Mouse (Mus musculus): ENCODE results near the gene Bbip1. TPM values are rescaled to one million over a fixed set of nuclear protein-coding genes. Genes with fewer than 3 reads are reported as not detected.
"Not testable (repeated sequence)": the region's sequence is repeated elsewhere in the genome, so short reads cannot be mapped to it uniquely, and the experiment has no call there.

The Bbip1 gene
- total and polyA plus RNA-seq, 3 experiments, result 5.7 to 75.7 (median 69.1) TPM

DNA sequence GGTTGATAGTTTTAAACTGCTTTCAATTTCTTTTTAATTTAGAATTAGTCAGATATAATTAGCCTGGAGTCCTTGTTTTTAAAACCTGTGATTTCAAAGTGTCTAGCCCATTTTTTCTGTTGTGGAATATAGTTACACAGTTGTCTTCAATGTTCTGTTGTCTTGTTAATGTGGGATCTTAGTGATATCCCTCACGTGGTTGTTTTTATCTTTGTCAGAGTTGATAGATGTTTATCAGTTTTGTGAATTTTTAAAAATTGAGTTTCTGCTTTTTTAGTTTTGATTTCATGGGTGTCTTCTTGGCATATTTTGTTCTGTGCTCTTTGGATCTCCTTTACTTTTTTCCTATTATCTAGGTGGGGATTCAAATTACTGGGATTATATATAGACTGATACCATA lies 29.2 kb upstream of the Bbip1 start:
- DNase-seq (ENCODE audit: low spot score) (no peak), ATAC-seq (ENCODE audit: extremely low read depth, insufficient number of reproducible peaks, low FRiP score, poor library complexity, severe bottlenecking) (no peak)
- peaks cover 28% of the 10 kb centered on the region for H3K36me3 ChIP-seq (replicated peaks)
- no peaks in the 10 kb centered on the region for H3K27me3 ChIP-seq (ENCODE audit: insufficient read depth, low read length)
- peaks cover 11% of the 10 kb centered on the region for H3K4me1 ChIP-seq (ENCODE audit: insufficient read depth, low read depth, low read length)
- no peak overlapping the region for H3K4me3 ChIP-seq (ENCODE audit: low read depth, low read length)
- no peak for TF ChIP-seq GATA1 (IDR thresholded peaks at IDR 0.05; ENCODE audit: borderline replicate concordance, low read length)
- no peaks in the 10 kb centered on the region; the same call in 1 of the 2 replicates for H3K9me3 ChIP-seq (replicated peaks)

GRCm38 (mm10) chr19:53971938-53972337 lies 27.5 kb upstream of the Bbip1 start:
- no peak for DNase-seq (ENCODE audit: low spot score)

DNA sequence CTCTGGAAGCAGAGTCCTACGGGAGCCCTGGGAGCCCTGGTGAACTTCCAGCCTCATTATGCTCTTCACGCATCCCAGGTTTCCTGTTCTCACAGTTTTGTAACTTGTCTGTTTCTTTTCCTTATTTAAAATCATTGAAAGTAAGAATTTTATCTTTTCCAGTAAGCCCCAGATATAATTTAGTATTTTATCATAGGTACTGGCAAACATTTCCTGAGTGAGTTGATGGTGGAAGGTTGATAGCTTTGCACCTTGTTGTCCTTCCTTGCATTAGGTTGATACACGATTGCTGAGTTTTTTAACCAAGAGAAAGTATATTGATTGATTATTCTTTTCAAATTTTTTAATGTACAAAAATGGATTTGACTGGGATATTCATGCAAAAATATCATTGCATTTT lies 24.8 kb upstream of the Bbip1 start:
- TF ChIP-seq GATA1 (IDR thresholded peaks at IDR 0.05; ENCODE audit: borderline replicate concordance, low read length) (no peak), GATA2 (IDR thresholded peaks at IDR 0.05; ENCODE audit: borderline replicate concordance, low read depth, low read length) (no peak), POLR2AphosphoS5 (IDR thresholded peaks at IDR 0.05; ENCODE audit: insufficient replicate concordance, low read depth, low read length) (no peak), CTCF (IDR thresholded peaks at IDR 0.05; ENCODE audit: low read depth, low read length) (no peak), TAL1 (conservative IDR thresholded peaks at IDR 0.05; ENCODE audit: low read depth, low read length) (no peak)
- H3K9me3 ChIP-seq (replicated peaks), result no peaks in the 10 kb centered on the region
- no peak for ATAC-seq (ENCODE audit: extremely low read depth, insufficient number of reproducible peaks, low FRiP score, poor library complexity, severe bottlenecking)
- DNase-seq (ENCODE audit: low spot score), result no peak
- H3K4me3 ChIP-seq (ENCODE audit: low read depth, low read length), result no peak overlapping the region
- no peaks in the 10 kb centered on the region for H3K27me3 ChIP-seq (ENCODE audit: insufficient read depth, low read length)
- H3K4me1 ChIP-seq (ENCODE audit: insufficient read depth, low read depth, low read length), result peaks cover 19% of the 10 kb centered on the region
- H3K36me3 ChIP-seq (replicated peaks), result peaks cover 21% of the 10 kb centered on the region

More at GRCm38 (mm10) chr19:53971938-53972337, 27.5 kb upstream of the Bbip1 start:
- H3K9me3 ChIP-seq (replicated peaks), result no peaks in the 10 kb centered on the region
- H3K27me3 ChIP-seq (ENCODE audit: insufficient read depth, low read length), result no peaks in the 10 kb centered on the region
- no peak for ATAC-seq (ENCODE audit: extremely low read depth, insufficient number of reproducible peaks, low FRiP score, poor library complexity, severe bottlenecking)
- H3K4me1 ChIP-seq (ENCODE audit: insufficient read depth, low read depth, low read length), result peaks cover 11% of the 10 kb centered on the region
- no peak for TF ChIP-seq POLR2AphosphoS5 (IDR thresholded peaks at IDR 0.05; ENCODE audit: insufficient replicate concordance, low read depth, low read length)
- TF ChIP-seq GATA2 (IDR thresholded peaks at IDR 0.05; ENCODE audit: borderline replicate concordance, low read depth, low read length), result no peak
- no peak for TF ChIP-seq GATA1 (IDR thresholded peaks at IDR 0.05; ENCODE audit: borderline replicate concordance, low read length)
- no peak for TF ChIP-seq TAL1 (conservative IDR thresholded peaks at IDR 0.05; ENCODE audit: low read depth, low read length)
- no peak for TF ChIP-seq CTCF (IDR thresholded peaks at IDR 0.05; ENCODE audit: low read depth, low read length)
- H3K4me3 ChIP-seq (ENCODE audit: low read depth, low read length), result no peak overlapping the region
- H3K36me3 ChIP-seq (replicated peaks), result peaks cover 31% of the 10 kb centered on the region

DNA sequence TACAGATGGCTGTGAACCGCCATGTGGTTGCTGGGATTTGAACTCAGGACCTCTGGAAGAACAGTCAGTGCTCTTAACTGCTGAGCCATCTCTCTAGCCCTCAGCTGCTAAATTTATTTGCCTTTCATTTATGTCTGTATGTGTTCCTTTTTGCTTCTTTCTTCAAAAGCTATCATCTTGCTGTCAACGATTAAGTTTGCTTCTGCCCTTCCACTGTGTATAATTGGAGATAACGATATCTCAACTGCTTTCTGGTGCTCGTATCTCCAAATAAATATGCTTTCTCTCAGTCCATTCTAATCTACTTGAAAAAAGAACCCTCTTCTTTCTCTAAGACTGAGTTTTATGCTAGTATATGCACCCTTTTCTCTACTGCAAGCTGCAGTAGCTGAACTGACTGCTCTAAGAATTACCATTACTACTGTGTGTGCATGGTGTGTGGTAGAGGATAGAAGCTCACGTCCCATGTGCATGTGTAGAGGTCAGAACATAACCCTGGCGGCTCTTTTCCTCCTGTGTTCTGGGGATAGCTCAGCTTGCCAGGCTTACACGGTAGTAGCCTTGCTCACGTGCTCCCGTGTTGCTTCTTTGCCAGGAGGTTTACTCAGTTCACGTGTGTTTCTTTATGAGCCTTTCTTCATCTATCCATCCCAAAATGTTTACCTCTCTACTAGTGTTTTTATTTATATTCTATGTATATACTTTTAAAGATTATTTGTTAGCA lies 20.6 kb upstream of the Bbip1 start:
- Histone ChIP-seq H3K9me3 (replicated peaks) (no peaks in the 10 kb centered on the region), H3K27me3 (ENCODE audit: insufficient read depth, low read length) (no peaks in the 10 kb centered on the region), H3K4me3 (ENCODE audit: low read depth, low read length) (no peak overlapping the region; the same call in 1 of the 2 replicates), H3K4me1 (ENCODE audit: insufficient read depth, low read depth, low read length) (peaks cover 15% of the 10 kb centered on the region), H3K36me3 (replicated peaks) (peaks cover 22% of the 10 kb centered on the region)
- no peak for DNase-seq (ENCODE audit: low spot score)
- TF ChIP-seq CTCF (IDR thresholded peaks at IDR 0.05; ENCODE audit: low read depth, low read length) (no peak), GATA1 (IDR thresholded peaks at IDR 0.05; ENCODE audit: borderline replicate concordance, low read length) (no peak), POLR2AphosphoS5 (IDR thresholded peaks at IDR 0.05; ENCODE audit: insufficient replicate concordance, low read depth, low read length) (no peak), GATA2 (IDR thresholded peaks at IDR 0.05; ENCODE audit: borderline replicate concordance, low read depth, low read length) (no peak), TAL1 (conservative IDR thresholded peaks at IDR 0.05; ENCODE audit: low read depth, low read length) (no peak)
- ATAC-seq (ENCODE audit: extremely low read depth, insufficient number of reproducible peaks, low FRiP score, poor library complexity, severe bottlenecking), result peak; percentile 28; the same call in 1 of the 2 replicates

GRCm38 (mm10) chr19:53964347-53964746 lies 19.9 kb upstream of the Bbip1 start:
- Histone ChIP-seq H3K4me1 (ENCODE audit: insufficient read depth, low read depth, low read length) (peaks cover 15% of the 10 kb centered on the region), H3K36me3 (replicated peaks) (peaks cover 22% of the 10 kb centered on the region)
- not testable (repeated sequence) for H3K27me3 ChIP-seq (ENCODE audit: insufficient read depth, low read length); ATAC-seq (ENCODE audit: extremely low read depth, insufficient number of reproducible peaks, low FRiP score, poor library complexity, severe bottlenecking); DNase-seq (ENCODE audit: low spot score); H3K4me3 ChIP-seq (ENCODE audit: low read depth, low read length); H3K9me3 ChIP-seq (replicated peaks)

DNA sequence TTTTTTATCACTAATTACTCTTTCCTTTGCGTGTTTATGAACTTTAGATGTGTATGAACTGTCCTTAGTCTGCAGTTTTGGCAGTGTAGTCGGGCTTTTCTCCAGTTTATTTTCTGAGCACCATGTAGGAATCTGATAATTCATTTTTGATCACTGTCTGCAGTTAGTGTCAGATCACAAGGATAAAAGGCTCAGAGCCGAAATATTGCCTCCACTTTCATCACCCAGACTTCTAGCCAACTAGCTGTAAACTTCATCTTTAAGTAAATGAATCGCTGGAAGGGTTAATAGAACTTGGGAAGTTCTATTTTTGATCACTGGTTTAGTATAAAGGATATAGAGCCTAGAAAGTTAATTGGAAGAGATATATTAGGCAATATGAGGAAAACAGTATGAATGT lies 18.1 kb upstream of the Bbip1 start:
- no peak for ATAC-seq (ENCODE audit: extremely low read depth, insufficient number of reproducible peaks, low FRiP score, poor library complexity, severe bottlenecking)
- no peak overlapping the region for H3K4me3 ChIP-seq (ENCODE audit: low read depth, low read length)
- no peak for DNase-seq (ENCODE audit: low spot score)
- peaks cover 21% of the 10 kb centered on the region for H3K36me3 ChIP-seq (replicated peaks)
- H3K4me1 ChIP-seq (ENCODE audit: insufficient read depth, low read depth, low read length), result peaks cover 16% of the 10 kb centered on the region
- H3K9me3 ChIP-seq (replicated peaks), result no peaks in the 10 kb centered on the region
- no peaks in the 10 kb centered on the region for H3K27me3 ChIP-seq (ENCODE audit: insufficient read depth, low read length)
- TF ChIP-seq TAL1 (conservative IDR thresholded peaks at IDR 0.05; ENCODE audit: low read depth, low read length) (no peak), GATA2 (IDR thresholded peaks at IDR 0.05; ENCODE audit: borderline replicate concordance, low read depth, low read length) (no peak), POLR2AphosphoS5 (IDR thresholded peaks at IDR 0.05; ENCODE audit: insufficient replicate concordance, low read depth, low read length) (no peak), CTCF (IDR thresholded peaks at IDR 0.05; ENCODE audit: low read depth, low read length) (no peak), GATA1 (IDR thresholded peaks at IDR 0.05; ENCODE audit: borderline replicate concordance, low read length) (no peak)

Data from G1E (cell line).